Mouse (Mus musculus) small intestine, adult 2 months (tissue): ENCODE results near the gene Gpc6.

ENCODE experiments used
- CTCF ChIP-seq: fragments of 200-500 bp; IDR thresholded peaks from 2 replicates; pipeline ENCODE4 v1.5.1; 2012; ENCODE audit warnings: low read depth, mild to moderate bottlenecking, control low read depth, inconsistent platforms, low read length, moderate library complexity, mixed read lengths; ENCODE audit not compliant: insufficient replicate concordance, insufficient read length; ENCODE audit errors: extremely low read depth
- POLR2A ChIP-seq: fragments of 200-500 bp; IDR thresholded peaks from 2 replicates; pipeline ENCODE4 v1.6.1; 2012; ENCODE audit warnings: low read depth, mild to moderate bottlenecking, control low read depth, inconsistent platforms, low read length, moderate library complexity

- no peak for TF ChIP-seq POLR2A
- no peak for TF ChIP-seq CTCF
These were observed 444.3 kb downstream of the Gpc6 start for GRCm38 (mm10) chr14:117369331-117369866.
